Mouse (Mus musculus) lung, adult 2 months (tissue): ENCODE results near the gene Evpl.

Experiments used
- CTCF ChIP-seq: fragments of 200-500 bp; IDR thresholded peaks from 2 replicates; pipeline ENCODE4 v1.5.1; 2011; ENCODE audit warnings: mild to moderate bottlenecking, low read length, control low read depth; ENCODE audit not compliant: insufficient read depth
- POLR2A ChIP-seq: fragments of 200-500 bp; IDR thresholded peaks from 2 replicates; pipeline ENCODE4 v1.6.1; 2011; ENCODE audit warnings: low read depth, mild to moderate bottlenecking, control low read depth, low read length, borderline replicate concordance; ENCODE audit errors: extremely low read depth

DNA sequence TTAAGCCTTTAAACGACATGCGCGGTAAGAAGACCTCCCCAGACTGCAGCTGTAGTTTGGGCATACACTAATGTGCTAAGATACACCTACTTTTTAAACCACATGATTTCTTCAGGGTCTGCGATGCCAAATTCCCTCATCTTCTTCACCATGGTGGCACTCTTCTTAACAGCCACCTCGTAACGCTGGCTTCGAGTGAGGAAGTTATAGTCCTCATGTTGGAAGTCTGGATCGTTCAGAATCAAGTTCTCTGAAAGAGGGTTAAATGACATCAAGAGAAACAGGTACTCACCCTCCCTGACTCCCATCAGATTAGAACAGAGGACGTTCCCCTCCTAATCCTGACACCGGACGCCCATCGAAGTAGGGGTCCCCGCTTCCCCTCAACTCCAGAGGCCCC is 39.7 kb downstream of the Evpl start:
- TF ChIP-seq CTCF (no peak), POLR2A (no peak)
